Mouse (Mus musculus) erythroblast, embryonic 14.5 days (primary cell): ENCODE measurements around the gene C130032M10Rik.

Source experiments
- GATA1 ChIP-seq: IDR thresholded peaks from 2 replicates; pipeline ENCODE4 v1.6.1; 2012; ENCODE audit warnings: low read length, inconsistent platforms, mixed read lengths
- TAL1 ChIP-seq: IDR thresholded peaks from 3 replicates; pipeline ENCODE4 v1.6.1; 2012; ENCODE audit warnings: low read length, inconsistent platforms, mixed read lengths

- no peak for TF ChIP-seq TAL1
- TF ChIP-seq GATA1 = no peak
Measured at GRCm38 (mm10) chr9:114515364-114515763, at the start of gene C130032M10Rik.
